8 mouse cellular contexts compared by ENCODE assay signal in the genomic region with DNA sequence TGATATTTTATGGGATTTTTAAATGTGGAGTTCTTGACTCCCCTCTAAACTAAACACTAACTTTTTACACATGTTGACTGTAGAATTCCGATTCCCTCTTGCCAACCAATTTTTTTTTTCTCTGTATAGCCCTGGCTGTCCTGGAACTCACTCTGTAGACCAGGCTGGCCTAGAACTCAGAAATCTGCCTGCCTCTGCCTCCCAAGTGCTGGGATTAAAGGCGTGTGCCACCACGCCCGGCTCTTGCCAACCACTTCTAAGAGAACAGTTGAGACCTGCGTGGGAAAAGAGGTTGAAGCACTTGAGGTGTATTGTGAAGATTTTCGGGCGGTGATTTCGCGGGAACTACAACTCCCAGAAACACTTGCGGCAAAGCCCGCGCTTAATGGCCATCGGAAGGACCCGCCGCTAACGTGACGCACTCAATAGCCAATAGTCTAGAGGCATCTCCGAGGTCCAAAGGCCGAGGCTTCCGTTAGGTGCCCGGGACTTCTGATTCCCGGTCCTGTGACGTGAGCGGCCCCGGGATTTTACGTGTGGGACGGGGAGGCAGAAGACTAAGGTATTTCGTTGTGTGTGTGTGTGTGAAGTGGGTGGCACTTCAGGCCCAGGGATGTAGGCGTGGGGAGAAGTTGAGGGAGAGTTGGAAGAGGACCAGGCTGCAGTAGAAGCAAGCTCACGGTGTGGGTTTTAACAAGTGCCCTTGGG. TPM values are rescaled to one million over a fixed set of nuclear protein-coding genes. Genes with fewer than 3 reads are reported as not detected.
A peak's percentile ranks its signal among the peaks of the same experiment; 100 is the strongest.
DNase-seq lines count a peak whose midpoint lies in the region; ATAC-seq and TF ChIP-seq lines count a peak whose summit lies in the region.

A gene (plus strand): TSS at position 414 of the 708 bp plus-strand sequence.

- no peaks in the 10 kb centered on the region for H3K9me3 ChIP-seq in MEL (replicated peaks; ENCODE audit: insufficient read depth, low read length)
- no peaks in the 10 kb centered on the region for H3K9me3 ChIP-seq in forebrain, postnatal 0 days (ENCODE audit: low read length)
- no peaks in the 10 kb centered on the region for H3K9me3 ChIP-seq in lung, embryonic 15.5 days

- peak; percentile 96 for DNase-seq in MEL (ENCODE audit: low read depth, low spot score)
- DNase-seq in cerebellum, adult 2 months: peak; percentile 92 to 95
- DNase-seq in forebrain, postnatal 0 days: peak; percentile 92
- peak; percentile 89 for DNase-seq in heart, postnatal 4 days
- peak; percentile 92 to 94 for DNase-seq in layer of hippocampus, adult 8-10 months (ENCODE audit: low spot score in 2 of 2)
- DNase-seq in ovary, adult 18-20 months (ENCODE audit: low spot score): peak; percentile 86
- peak; percentile 88 for DNase-seq in thymus, postnatal 0 days (ENCODE audit: low spot score)

- peak within 1 kb of the TSS; percentile 53 for H3K27ac ChIP-seq in MEL (ENCODE audit: control insufficient read depth, low read depth, low read length)
- no peak within 1 kb of the TSS for H3K27ac ChIP-seq in cerebellum, adult 2 months (ENCODE audit: insufficient read depth, low read length)
- no peak within 1 kb of the TSS for H3K27ac ChIP-seq in forebrain, postnatal 0 days (ENCODE audit: low read depth, low read length)
- H3K27ac ChIP-seq in lung, embryonic 15.5 days: peak within 1 kb of the TSS; percentile 58

- peak; percentile 43 to 74; a peak in 2 of 4 replicates for TF ChIP-seq POLR2A in MEL (IDR thresholded peaks at IDR 0.05; ENCODE audit: control insufficient read depth in 1 of 2, insufficient read depth in 1 of 2, low read depth in 1 of 2, low read length in 2 of 2, poor library complexity in 1 of 2)
- TF ChIP-seq POLR2A in cerebellum, adult 2 months (IDR thresholded peaks at IDR 0.05; ENCODE audit: borderline replicate concordance, insufficient read depth, low read length): peak; percentile 62; the same call in 1 of the 2 replicates

- TF ChIP-seq RAD21 in MEL (IDR thresholded peaks at IDR 0.05; ENCODE audit: low read depth, low read length): no peak

- H3K36me3 ChIP-seq in MEL (ENCODE audit: control insufficient read depth in 1 of 2, insufficient read depth in 2 of 2, low read length in 2 of 2): peaks cover 0 to 11% of the 10 kb centered on the region in 2 experiments; a peak in 2 of 4 replicates
- no peaks in the 10 kb centered on the region for H3K36me3 ChIP-seq in forebrain, postnatal 0 days (ENCODE audit: insufficient read depth)
- no peaks in the 10 kb centered on the region for H3K36me3 ChIP-seq in lung, embryonic 15.5 days

- 1% methylated on average over 30 of the region's 30 CpGs for WGBS in cerebellum, adult 2 months
- under 1% methylated on average over 30 of the region's 30 CpGs for WGBS in forebrain, postnatal 0 days
- WGBS in lung, embryonic 15.5 days: under 1% methylated on average over 30 of the region's 30 CpGs

- no peaks in the 10 kb centered on the region for H3K27me3 ChIP-seq in MEL (ENCODE audit: control insufficient read depth in 1 of 2, insufficient read depth in 2 of 2, low read length in 2 of 2)
- no peaks in the 10 kb centered on the region for H3K27me3 ChIP-seq in cerebellum, adult 2 months (ENCODE audit: control insufficient read depth, insufficient read depth, low read length)
- no peaks in the 10 kb centered on the region for H3K27me3 ChIP-seq in forebrain, postnatal 0 days (ENCODE audit: insufficient read depth, low read length)
- H3K27me3 ChIP-seq in lung, embryonic 15.5 days: no peaks in the 10 kb centered on the region

- H3K4me1 ChIP-seq in MEL (ENCODE audit: control insufficient read depth in 1 of 2, insufficient read depth in 2 of 2, low read length in 2 of 2): peaks cover 0 to 19% of the 10 kb centered on the region in 2 experiments; a peak in 2 of 4 replicates
- H3K4me1 ChIP-seq in cerebellum, adult 2 months (ENCODE audit: control insufficient read depth, insufficient read depth, low read length): peaks cover 2% of the 10 kb centered on the region; the same call in 1 of the 2 replicates
- no peaks in the 10 kb centered on the region for H3K4me1 ChIP-seq in forebrain, postnatal 0 days (ENCODE audit: insufficient read depth)
- H3K4me1 ChIP-seq in lung, embryonic 15.5 days: peaks cover 18% of the 10 kb centered on the region

- no peak for TF ChIP-seq EP300 in MEL (IDR thresholded peaks at IDR 0.05; ENCODE audit: low read depth in 1 of 2, low read length in 2 of 2)

- H3K9ac ChIP-seq in MEL (ENCODE audit: control insufficient read depth, low read depth, low read length, poor library complexity, severe bottlenecking): peak within 1 kb of the TSS; percentile 67
- H3K9ac ChIP-seq in forebrain, postnatal 0 days: peak within 1 kb of the TSS; percentile 46
- H3K9ac ChIP-seq in lung, embryonic 15.5 days: peak within 1 kb of the TSS; percentile 51

- H3K4me3 ChIP-seq in MEL (ENCODE audit: control insufficient read depth in 1 of 2, insufficient read depth in 1 of 2, low read depth in 2 of 2, low read length in 2 of 2): peak within 1 kb of the TSS; percentile 77 to 90
- H3K4me3 ChIP-seq in cerebellum, adult 2 months (replicated peaks; ENCODE audit: insufficient read depth, low read depth, low read length): peak within 1 kb of the TSS; percentile 72
- peak within 1 kb of the TSS; percentile 70 for H3K4me3 ChIP-seq in forebrain, postnatal 0 days (ENCODE audit: low read depth, low read length)
- peak within 1 kb of the TSS; percentile 70 for H3K4me3 ChIP-seq in lung, embryonic 15.5 days

- H3K4me2 ChIP-seq in forebrain, postnatal 0 days (ENCODE audit: low read depth): peak within 1 kb of the TSS; percentile 91
- peak within 1 kb of the TSS; percentile 98 for H3K4me2 ChIP-seq in lung, embryonic 15.5 days

- H3K79me2 ChIP-seq in MEL (ENCODE audit: control insufficient read depth, insufficient read depth, low read length, poor library complexity): peaks cover 19% of the 10 kb centered on the region

- ATAC-seq in forebrain, postnatal 0 days: peak; percentile 93
- ATAC-seq in lung, embryonic 15.5 days (ENCODE audit: borderline replicate concordance, extremely low read depth, low FRiP score, low TSS enrichment): peak; percentile 92

- no peak for TF ChIP-seq CTCF in MEL (IDR thresholded peaks at IDR 0.05 in 2 of 3, conservative IDR thresholded peaks at IDR 0.05 in 1 of 3; ENCODE audit: control insufficient read depth in 1 of 3, insufficient read depth in 1 of 3, low read depth in 2 of 3, low read length in 3 of 3, poor library complexity in 1 of 3, severe bottlenecking in 1 of 3)
- no peak for TF ChIP-seq CTCF in cerebellum, adult 2 months (IDR thresholded peaks at IDR 0.05; ENCODE audit: borderline replicate concordance, insufficient read depth, low read depth, low read length)
- no peak for TF ChIP-seq CTCF in forebrain, postnatal 0 days (IDR thresholded peaks at IDR 0.05; ENCODE audit: low read depth)

TF ChIP-seq in MEL, 35 proteins besides CTCF, POLR2A, EP300 and RAD21 (continues in another document):
- no peak; the same call in 1 of the 2 replicates for TF ChIP-seq MXI1 (IDR thresholded peaks at IDR 0.05; ENCODE audit: low read depth, low read length)
- no peak for TF ChIP-seq NRF1 (IDR thresholded peaks at IDR 0.05; ENCODE audit: insufficient read depth, low read depth, low read length, poor library complexity, severe bottlenecking)
- 0 out of 2 replicates have a peak, but pooled peaks have one; percentile 17 for TF ChIP-seq BHLHE40 (IDR thresholded peaks at IDR 0.05; ENCODE audit: borderline replicate concordance, low read depth, low read length)
- TF ChIP-seq RCOR1 (IDR thresholded peaks at IDR 0.05; ENCODE audit: low read depth, low read length): 0 out of 2 replicates have a peak, but pooled peaks have one; percentile 28
- no peak for TF ChIP-seq ZC3H11A (IDR thresholded peaks at IDR 0.05; ENCODE audit: low read depth, low read length)
- TF ChIP-seq ZNF384 (IDR thresholded peaks at IDR 0.05; ENCODE audit: low read depth, low read length): no peak
- TF ChIP-seq GABPA (IDR thresholded peaks at IDR 0.05; ENCODE audit: low read depth, low read length): no peak
- peak; percentile 45 for TF ChIP-seq TCF12 (IDR thresholded peaks at IDR 0.05; ENCODE audit: low read depth, low read length)
- no peak; the same call in 1 of the 2 replicates for TF ChIP-seq SMC3 (IDR thresholded peaks at IDR 0.05; ENCODE audit: low read depth, low read length)
- TF ChIP-seq ELF1 (IDR thresholded peaks at IDR 0.05; ENCODE audit: low read depth, low read length): peak; percentile 63; the same call in 1 of the 2 replicates
- no peak for TF ChIP-seq MEF2A (IDR thresholded peaks at IDR 0.05; ENCODE audit: extremely low read depth, insufficient replicate concordance, low read depth, low read length, poor library complexity, severe bottlenecking)
- TF ChIP-seq UBTF (IDR thresholded peaks at IDR 0.05; ENCODE audit: borderline replicate concordance, insufficient read depth, low read depth, low read length): no peak
- no peak for TF ChIP-seq JUND (IDR thresholded peaks at IDR 0.05; ENCODE audit: low read depth, low read length)
- no peak for TF ChIP-seq USF2 (IDR thresholded peaks at IDR 0.05; ENCODE audit: borderline replicate concordance in 1 of 2, insufficient read depth in 1 of 2, low read depth in 1 of 2, low read length in 2 of 2)
- no peak for TF ChIP-seq POLR2AphosphoS5 (IDR thresholded peaks at IDR 0.05; ENCODE audit: borderline replicate concordance, low read depth, low read length)
- no peak for TF ChIP-seq GATA1 (IDR thresholded peaks at IDR 0.05; ENCODE audit: low read depth, low read length)
- TF ChIP-seq POLR2AphosphoS2 (IDR thresholded peaks at IDR 0.05; ENCODE audit: low read length): no peak
- TF ChIP-seq CHD1 (IDR thresholded peaks at IDR 0.05; ENCODE audit: low read depth, low read length): no peak
- TF ChIP-seq HCFC1 (IDR thresholded peaks at IDR 0.05; ENCODE audit: low read depth, low read length): peak; percentile 95
- peak; percentile 72; the same call in 1 of the 2 replicates for TF ChIP-seq KAT2A (conservative IDR thresholded peaks at IDR 0.05; ENCODE audit: low read depth, low read length)
- peak; percentile 58 for TF ChIP-seq SIN3A (IDR thresholded peaks at IDR 0.05; ENCODE audit: low read length)

RNA-seq across cellular contexts. Expression of the gene that starts here (rescaled TPM):
- total RNA-seq in MEL (2012; rRNA removed): 16.5 and 22.6 TPM in 2 replicates
- polyA plus RNA-seq in MEL (2012; ENCODE audit: insufficient read depth in 1 of 2, insufficient read length in 2 of 2, low read depth in 1 of 2, low replicate concordance in 2 of 2, missing spikeins in 1 of 2): 10 to 100 TPM in 1 of 2 experiments, not detected in 1; 12.6 TPM
- polyA plus RNA-seq in cerebellum, adult 2 months (2012; rRNA removed): 14.9 and 15.2 TPM in 2 replicates
- 8.9 and 9.9 TPM in 2 replicates for total RNA-seq in forebrain, postnatal 0 days (2014; rRNA removed)
- polyA plus RNA-seq in forebrain, postnatal 0 days (2015; fragmentation: Nextera tagmentation; extraction: Ambion mirVana): 10.2 and 11.4 TPM in 2 replicates
- 10 to 100 TPM in 1 of 2 experiments, 1 to 10 TPM in 1; 9.3 to 11.4 TPM for total RNA-seq in heart, postnatal 4 days (2021)
- 10 to 100 TPM; 11.3 to 14.9 (median 13.7) TPM for total RNA-seq in layer of hippocampus, adult 8-10 months (2022)
- polyA plus RNA-seq in lung, embryonic 15.5 days (2015; fragmentation: Nextera tagmentation; extraction: Ambion mirVana): 16.7 and 18.9 TPM in 2 replicates
- 22.5 and 23.1 TPM in 2 replicates for polyA plus RNA-seq in thymus, postnatal 0 days (2015; fragmentation: Nextera tagmentation; extraction: Ambion mirVana)

Comparison
In these comparisons a context has a peak if more than half of its experiments do, and no peak if none do; other contexts are left out.
1. H3K27ac ChIP-seq: peak in MEL (single experiment) and lung, embryonic 15.5 days (single experiment); none in cerebellum, adult 2 months (single experiment) and forebrain, postnatal 0 days (single experiment).
2. Peak in every context shown above with its lines, with median percentiles within 50 percentile points of each other: DNase-seq, H3K4me3 ChIP-seq and H3K9ac ChIP-seq.